Mouse (Mus musculus): ENCODE results near the gene Sugct. TPM values are rescaled to one million over a fixed set of nuclear protein-coding genes. Genes with fewer than 3 reads are reported as not detected.
A peak's percentile ranks its signal among the peaks of the same experiment; 100 is the strongest.

Gene Sugct
- polyA plus RNA-seq, 1 experiment from 2014 or later: 14.0 TPM

DNA sequence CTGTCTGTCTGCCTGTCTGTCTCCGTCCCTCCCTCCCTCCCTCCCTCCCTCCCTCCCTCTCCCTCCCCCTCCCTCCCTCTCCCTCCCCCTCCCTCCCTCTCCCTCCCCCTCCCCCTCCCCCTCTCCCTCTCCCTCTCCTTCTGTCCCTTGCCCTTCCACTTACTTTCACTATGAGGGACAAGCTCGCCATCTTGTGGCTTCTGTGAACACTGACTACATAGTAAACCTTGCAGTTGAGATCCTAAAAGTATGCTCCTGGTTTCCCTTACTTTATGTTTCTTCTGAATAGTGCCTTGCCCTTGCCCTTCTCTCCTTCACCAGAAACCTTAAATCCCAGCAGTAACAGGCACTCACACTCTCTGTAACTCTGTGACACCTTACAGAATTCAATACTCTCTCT, 113.7 kb downstream of the Sugct start:
- DNase-seq (no peak), ATAC-seq (no peak)
- no peaks in the 10 kb centered on the region for H3K9me3 ChIP-seq (ENCODE audit: low read length)
- no peaks in the 10 kb centered on the region for H3K4me1 ChIP-seq (ENCODE audit: insufficient read depth)
- no peaks in the 10 kb centered on the region for H3K27me3 ChIP-seq (ENCODE audit: insufficient read depth, low read length)
- no peak overlapping the region for H3K27ac ChIP-seq (ENCODE audit: low read depth)
- H3K4me3 ChIP-seq (ENCODE audit: low read depth, low read length): no peak overlapping the region
- TF ChIP-seq CTCF (IDR thresholded peaks at IDR 0.05; ENCODE audit: low read depth) (peak; percentile 58), EP300 (IDR thresholded peaks at IDR 0.05; ENCODE audit: low read depth) (no peak)
- 29% methylated on average over 2 of the region's 2 CpGs for WGBS (ENCODE audit: insufficient replicate concordance)
- H3K4me2 ChIP-seq (ENCODE audit: low read depth, low read length): no peak overlapping the region
- no peaks in the 10 kb centered on the region for H3K36me3 ChIP-seq (replicated peaks; ENCODE audit: insufficient read depth, low read length)
- H3K9ac ChIP-seq (replicated peaks): no peak overlapping the region

DNA sequence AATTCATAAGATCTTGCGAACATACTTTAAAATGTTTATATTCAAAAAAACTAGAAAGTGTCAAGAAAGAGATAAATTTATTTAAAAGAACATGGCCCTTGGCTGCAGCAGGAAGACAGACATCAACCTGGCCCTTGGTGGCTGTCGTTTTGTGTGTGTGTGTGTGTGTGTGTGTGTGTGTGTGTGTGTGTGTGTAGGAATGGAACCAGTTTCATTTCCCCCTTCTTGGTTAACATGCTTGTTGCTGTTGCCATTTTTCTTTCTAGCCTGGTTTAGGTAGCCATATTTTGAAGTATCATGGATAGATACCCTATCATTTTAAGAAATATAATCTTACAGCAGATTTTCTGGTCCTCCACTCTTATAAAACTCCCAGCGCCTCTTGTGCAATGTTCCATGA, 136.0 kb downstream of the Sugct start:
- Histone ChIP-seq H3K9ac (replicated peaks) (no peak overlapping the region), H3K4me1 (ENCODE audit: insufficient read depth) (no peaks in the 10 kb centered on the region), H3K27me3 (ENCODE audit: insufficient read depth, low read length) (no peaks in the 10 kb centered on the region), H3K4me2 (ENCODE audit: low read depth, low read length) (no peak overlapping the region), H3K36me3 (replicated peaks; ENCODE audit: insufficient read depth, low read length) (no peaks in the 10 kb centered on the region), H3K9me3 (ENCODE audit: low read length) (no peaks in the 10 kb centered on the region), H3K27ac (ENCODE audit: low read depth) (no peak overlapping the region), H3K4me3 (ENCODE audit: low read depth, low read length) (no peak overlapping the region)
- DNase-seq (no peak), ATAC-seq (no peak)
- no peak for TF ChIP-seq EP300 (IDR thresholded peaks at IDR 0.05; ENCODE audit: low read depth)
- TF ChIP-seq CTCF (IDR thresholded peaks at IDR 0.05; ENCODE audit: low read depth): no peak
- 79% methylated on average over 3 of the region's 3 CpGs for WGBS (ENCODE audit: insufficient replicate concordance)

DNA sequence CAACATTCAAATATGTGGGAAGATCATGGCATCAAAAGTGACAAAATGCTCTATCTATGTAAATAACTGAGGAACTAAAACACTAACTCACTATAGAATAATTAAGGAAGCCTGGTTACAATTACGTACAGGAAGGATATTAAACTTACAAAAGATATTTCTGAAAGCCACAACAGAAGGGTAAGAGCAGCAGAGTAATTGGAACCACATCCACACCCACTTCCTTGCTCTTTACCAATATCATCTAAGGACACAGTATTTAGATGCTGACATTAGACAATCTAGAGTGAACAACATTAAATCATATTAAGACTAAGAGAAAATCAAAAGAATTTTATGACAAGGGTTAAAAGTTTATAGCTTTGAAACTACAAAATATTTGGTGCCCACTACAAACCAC, 159.0 kb downstream of the Sugct start:
- Histone ChIP-seq H3K4me2 (ENCODE audit: low read depth, low read length) (no peak overlapping the region), H3K9me3 (ENCODE audit: low read length) (no peaks in the 10 kb centered on the region), H3K36me3 (replicated peaks; ENCODE audit: insufficient read depth, low read length) (no peaks in the 10 kb centered on the region), H3K4me3 (ENCODE audit: low read depth, low read length) (no peak overlapping the region), H3K4me1 (ENCODE audit: insufficient read depth) (no peaks in the 10 kb centered on the region), H3K27me3 (ENCODE audit: insufficient read depth, low read length) (no peaks in the 10 kb centered on the region), H3K27ac (ENCODE audit: low read depth) (no peak overlapping the region), H3K9ac (replicated peaks) (no peak overlapping the region)
- ATAC-seq (no peak), DNase-seq (no peak)
- WGBS (ENCODE audit: insufficient replicate concordance): 27% methylated on average over 1 of the region's 1 CpGs
- TF ChIP-seq EP300 (IDR thresholded peaks at IDR 0.05; ENCODE audit: low read depth): no peak

DNA sequence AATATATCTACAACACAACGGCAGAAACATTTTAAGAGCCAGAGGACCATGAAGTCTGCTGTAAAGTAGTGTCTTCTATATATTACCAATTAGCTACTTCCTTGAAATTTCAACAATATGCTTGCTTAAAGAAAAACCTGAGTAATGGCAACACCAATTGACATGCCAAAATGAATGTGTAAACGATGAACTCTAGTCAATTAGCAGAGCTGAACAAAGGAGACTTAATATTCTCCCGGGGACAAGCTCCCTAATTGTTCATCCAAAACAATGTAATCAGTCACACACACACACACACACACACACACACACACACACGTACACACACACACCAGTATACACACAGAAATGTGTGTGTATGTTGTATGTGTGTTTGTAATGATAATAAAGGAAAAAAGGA, 160.5 kb downstream of the Sugct start:
- Histone ChIP-seq H3K27me3 (ENCODE audit: insufficient read depth, low read length) (no peaks in the 10 kb centered on the region), H3K4me3 (ENCODE audit: low read depth, low read length) (no peak overlapping the region), H3K9me3 (ENCODE audit: low read length) (no peaks in the 10 kb centered on the region), H3K9ac (replicated peaks) (no peak overlapping the region), H3K36me3 (replicated peaks; ENCODE audit: insufficient read depth, low read length) (no peaks in the 10 kb centered on the region), H3K4me1 (ENCODE audit: insufficient read depth) (no peaks in the 10 kb centered on the region), H3K27ac (ENCODE audit: low read depth) (no peak overlapping the region), H3K4me2 (ENCODE audit: low read depth, low read length) (no peak overlapping the region)
- no peak for ATAC-seq
- no peak for DNase-seq
- no peak for TF ChIP-seq CTCF (IDR thresholded peaks at IDR 0.05; ENCODE audit: low read depth)
- 37% methylated on average over 4 of the region's 4 CpGs for WGBS (ENCODE audit: insufficient replicate concordance)

DNA sequence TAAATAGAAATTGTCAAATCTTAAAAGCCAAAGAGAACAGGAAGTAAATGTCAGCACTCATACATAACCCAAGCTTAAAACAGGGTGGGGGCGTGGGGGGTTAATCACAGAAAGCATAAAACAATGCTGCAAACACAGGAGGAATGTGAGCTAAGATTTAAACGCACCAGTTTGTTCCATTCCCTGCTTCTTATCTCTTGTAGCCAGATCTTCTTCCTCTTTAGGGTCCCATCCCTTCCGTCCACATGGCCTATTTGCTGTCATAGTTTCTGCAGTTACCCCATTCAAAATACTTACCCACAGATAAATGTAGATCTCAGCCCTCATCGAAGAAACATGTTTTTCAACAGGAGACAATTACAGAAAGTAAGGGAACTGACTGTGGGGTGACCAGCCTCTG, 160.9 kb downstream of the Sugct start:
- no peak for DNase-seq
- Histone ChIP-seq H3K27ac (ENCODE audit: low read depth) (no peak overlapping the region), H3K36me3 (replicated peaks; ENCODE audit: insufficient read depth, low read length) (no peaks in the 10 kb centered on the region), H3K4me1 (ENCODE audit: insufficient read depth) (no peaks in the 10 kb centered on the region), H3K9me3 (ENCODE audit: low read length) (no peaks in the 10 kb centered on the region), H3K4me2 (ENCODE audit: low read depth, low read length) (no peak overlapping the region), H3K27me3 (ENCODE audit: insufficient read depth, low read length) (no peaks in the 10 kb centered on the region), H3K9ac (replicated peaks) (no peak overlapping the region), H3K4me3 (ENCODE audit: low read depth, low read length) (no peak overlapping the region)
- TF ChIP-seq EP300 (IDR thresholded peaks at IDR 0.05; ENCODE audit: low read depth): no peak
- ATAC-seq: no peak
- 26% methylated on average over 4 of the region's 4 CpGs for WGBS (ENCODE audit: insufficient replicate concordance)

DNA sequence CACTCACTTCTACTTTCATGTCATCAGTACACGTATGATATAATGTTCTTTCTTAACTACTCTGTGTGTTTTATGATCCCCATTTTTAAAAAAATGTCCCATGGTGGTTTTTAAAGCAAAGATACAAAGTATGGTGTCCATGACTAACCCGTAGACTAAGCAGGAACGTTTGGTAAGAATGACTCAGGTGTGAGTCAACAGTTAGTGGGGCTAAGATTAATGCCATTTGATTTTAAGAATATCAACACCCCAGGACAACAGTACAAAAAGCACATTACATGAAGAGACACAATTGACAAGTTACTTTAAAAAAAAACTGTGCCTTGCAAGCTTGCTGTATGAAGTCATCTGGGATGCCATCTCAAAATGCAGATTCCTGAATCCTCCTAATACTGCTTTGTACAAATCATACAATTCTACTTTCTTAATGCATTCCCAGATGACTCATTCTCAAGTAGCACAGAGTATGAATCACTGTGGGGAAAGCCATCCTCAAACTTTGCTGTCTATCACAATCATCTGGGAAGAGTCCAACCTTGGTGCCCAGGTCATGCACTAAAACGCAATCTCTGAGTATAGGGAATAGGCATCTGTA, 184.1 kb downstream of the Sugct start:
- TF ChIP-seq EP300 (IDR thresholded peaks at IDR 0.05; ENCODE audit: low read depth): no peak
- no peak for TF ChIP-seq CTCF (IDR thresholded peaks at IDR 0.05; ENCODE audit: low read depth)
- ATAC-seq (no peak), DNase-seq (no peak)
- Histone ChIP-seq H3K4me3 (ENCODE audit: low read depth, low read length) (no peak overlapping the region), H3K4me2 (ENCODE audit: low read depth, low read length) (no peak overlapping the region), H3K9me3 (ENCODE audit: low read length) (no peaks in the 10 kb centered on the region), H3K36me3 (replicated peaks; ENCODE audit: insufficient read depth, low read length) (no peaks in the 10 kb centered on the region), H3K27ac (ENCODE audit: low read depth) (no peak overlapping the region), H3K27me3 (ENCODE audit: insufficient read depth, low read length) (no peaks in the 10 kb centered on the region), H3K9ac (replicated peaks) (no peak overlapping the region), H3K4me1 (ENCODE audit: insufficient read depth) (no peaks in the 10 kb centered on the region)
- 67% methylated on average over 4 of the region's 4 CpGs for WGBS (ENCODE audit: insufficient replicate concordance)

DNA sequence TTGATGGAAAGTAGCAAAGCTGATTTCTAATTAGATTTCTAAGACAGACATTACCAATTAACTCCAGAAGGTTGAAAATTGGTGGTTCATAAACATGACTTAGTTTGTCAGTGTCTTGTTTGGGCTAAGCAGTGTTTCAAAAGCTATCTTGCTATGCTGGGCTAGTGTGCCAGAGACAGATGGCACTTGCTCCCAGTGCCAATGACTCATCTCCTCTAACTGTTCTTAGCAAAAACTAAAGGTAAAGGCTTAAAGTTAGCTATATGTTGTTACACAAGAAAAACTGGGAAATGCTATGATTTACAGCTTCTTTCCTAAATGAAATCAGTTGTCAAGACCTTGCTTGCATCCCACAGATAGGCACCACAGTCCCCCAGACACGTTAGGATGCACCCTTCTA, 200.4 kb downstream of the Sugct start:
- no peak for TF ChIP-seq CTCF (IDR thresholded peaks at IDR 0.05; ENCODE audit: low read depth)
- TF ChIP-seq EP300 (IDR thresholded peaks at IDR 0.05; ENCODE audit: low read depth): no peak
- no peaks in the 10 kb centered on the region for H3K4me1 ChIP-seq (ENCODE audit: insufficient read depth)
- no peak overlapping the region for H3K4me2 ChIP-seq (ENCODE audit: low read depth, low read length)
- H3K27me3 ChIP-seq (ENCODE audit: insufficient read depth, low read length): no peaks in the 10 kb centered on the region
- H3K4me3 ChIP-seq (ENCODE audit: low read depth, low read length): no peak overlapping the region
- 47% methylated on average over 1 of the region's 1 CpGs for WGBS (ENCODE audit: insufficient replicate concordance)
- H3K36me3 ChIP-seq (replicated peaks; ENCODE audit: insufficient read depth, low read length): no peaks in the 10 kb centered on the region
- DNase-seq (no peak), ATAC-seq (no peak)
- no peak overlapping the region for H3K9ac ChIP-seq (replicated peaks)
- H3K27ac ChIP-seq (ENCODE audit: low read depth): no peak overlapping the region
- no peaks in the 10 kb centered on the region for H3K9me3 ChIP-seq (ENCODE audit: low read length)
